Mouse (Mus musculus) gastrocnemius, postnatal 25 days (tissue): Measurements from ENCODE around the gene Pld5. TPM values are rescaled to one million over a fixed set of nuclear protein-coding genes. Genes with fewer than 3 reads are reported as not detected.
"Not testable (repeated sequence)": the region's sequence is repeated elsewhere in the genome, so short reads cannot be mapped to it uniquely, and the experiment has no call there.

Experiments used
- DNase-seq: peaks from one replicate; pipeline ENCODE4 v3.0.0; 2022
- total RNA-seq, 2 experiments: library from RNA; stranded (reverse); gene quantifications; 1 replicate in 1 of 2; 2 replicates in 1 of 2; pipeline ENCODE4 v1.2.3; 2021

Pld5 gene
- total RNA-seq, 2 experiments from 2014 or later, result 1.0 to 1.3 TPM

- DNase-seq, result no peak
Observed at GRCm38 (mm10) chr1:176043056-176043455, 232.1 kb downstream of the Pld5 start.

- DNase-seq, result no peak
Observed at GRCm38 (mm10) chr1:176039923-176040322, 235.2 kb downstream of the Pld5 start.

GRCm38 (mm10) chr1:176036028-176036427 lies 239.1 kb downstream of the Pld5 start:
- DNase-seq, result no peak

- no peak for DNase-seq
Observed at GRCm38 (mm10) chr1:176034699-176035098, 240.4 kb downstream of the Pld5 start.

GRCm38 (mm10) chr1:176033698-176034097 lies 241.4 kb downstream of the Pld5 start:
- DNase-seq, result no peak

GRCm38 (mm10) chr1:176029063-176029462 lies 246.0 kb downstream of the Pld5 start:
- no peak for DNase-seq

GRCm38 (mm10) chr1:176028397-176028796 lies 246.7 kb downstream of the Pld5 start:
- no peak for DNase-seq

- no peak for DNase-seq
Observed at GRCm38 (mm10) chr1:176024501-176024900, 250.6 kb downstream of the Pld5 start.

GRCm38 (mm10) chr1:176018523-176018922 lies 256.6 kb downstream of the Pld5 start:
- no peak for DNase-seq

- no peak for DNase-seq
Observed at GRCm38 (mm10) chr1:176016076-176016475, 259.0 kb downstream of the Pld5 start.

- no peak for DNase-seq
Observed at GRCm38 (mm10) chr1:176013497-176014268, 261.4 kb downstream of the Pld5 start.

GRCm38 (mm10) chr1:176011535-176011934 lies 263.6 kb downstream of the Pld5 start:
- DNase-seq, result no peak

- DNase-seq, result no peak
Observed at GRCm38 (mm10) chr1:176011072-176011471, 264.0 kb downstream of the Pld5 start.

- no peak for DNase-seq
Observed at GRCm38 (mm10) chr1:176008411-176008810, 266.7 kb downstream of the Pld5 start.

GRCm38 (mm10) chr1:176000599-176000998 lies 274.5 kb downstream of the Pld5 start:
- DNase-seq, result no peak

GRCm38 (mm10) chr1:175997076-175997651 lies 277.9 kb downstream of the Pld5 start:
- no peak for DNase-seq

- DNase-seq, result no peak
Observed at GRCm38 (mm10) chr1:175988912-175989311, 286.2 kb downstream of the Pld5 start.

GRCm38 (mm10) chr1:175988448-175988847 lies 286.7 kb downstream of the Pld5 start:
- DNase-seq, result no peak

- DNase-seq, result not testable (repeated sequence)
Observed at GRCm38 (mm10) chr1:175979014-175979413, 296.1 kb downstream of the Pld5 start, which contains the start of gene Rbm8a2. TSS of gene Rbm8a2 (minus strand) at chr1:175979114.

GRCm38 (mm10) chr1:175970710-175971109 lies 304.4 kb downstream of the Pld5 start:
- DNase-seq, result no peak

- no peak for DNase-seq
Observed at GRCm38 (mm10) chr1:175967004-175967745, 307.9 kb downstream of the Pld5 start.

GRCm38 (mm10) chr1:175961786-175962185 lies 313.3 kb downstream of the Pld5 start:
- DNase-seq, result no peak

- no peak for DNase-seq
Observed at GRCm38 (mm10) chr1:175950851-175951250, 324.3 kb downstream of the Pld5 start.
